Mouse (Mus musculus) CH12.LX (cell line): ENCODE measurements around the gene Fggy. TPM values are rescaled to one million over a fixed set of nuclear protein-coding genes. Genes with fewer than 3 reads are reported as not detected.

Experiments
- DNase-seq: peaks from one replicate; pipeline ENCODE4 v3.0.0-alpha.2; 2013; ENCODE audit errors: extremely low read depth
- H3K27ac ChIP-seq: 2 replicates; pipeline ENCODE4 v1.5.1; 2012; ENCODE audit warnings: low read depth, mild to moderate bottlenecking, control low read depth, moderate library complexity; ENCODE audit not compliant: insufficient read depth
- H3K27me3 ChIP-seq: replicated peaks from 2 replicates; pipeline ENCODE3; 2012; ENCODE audit warnings: inconsistent platforms
- H3K36me3 ChIP-seq, 2 experiments: replicated peaks in 1 of 2; 2 replicates each; pipeline versions ENCODE3 to v1.6.1; 2012; ENCODE audit warnings: inconsistent platforms in 1 of 2, low read length in 1 of 2, mild to moderate bottlenecking in 1 of 2, mixed read lengths in 1 of 2, moderate library complexity in 1 of 2; ENCODE audit not compliant: control insufficient read depth in 1 of 2, insufficient read depth in 1 of 2
- H3K4me1 ChIP-seq, 2 experiments: 2 replicates each; pipeline ENCODE4 v1.6.1; 2012; ENCODE audit warnings: inconsistent platforms in 1 of 2, moderate library complexity in 1 of 2; ENCODE audit not compliant: insufficient read depth in 2 of 2, control insufficient read depth in 1 of 2
- H3K4me2 ChIP-seq: 2 replicates; pipeline ENCODE4 v1.6.1; 2012; ENCODE audit warnings: low read depth, mild to moderate bottlenecking, control low read depth; ENCODE audit not compliant: poor library complexity, insufficient read depth, severe bottlenecking
- H3K4me3 ChIP-seq, 3 experiments: fragments of 150-350 bp in 1 of 3; sonication (generic) in 1 of 3; replicated peaks in 1 of 3; 2 replicates each; pipeline versions ENCODE3 to v1.5.1; 2011 to 2012; ENCODE audit warnings: low read depth in 2 of 3, low read length in 2 of 3, mild to moderate bottlenecking in 2 of 3, moderate library complexity in 2 of 3, control low read depth in 1 of 3, improper control_type of control experiment in 1 of 3, inconsistent platforms in 1 of 3, mixed read lengths in 1 of 3; ENCODE audit not compliant: poor library complexity in 1 of 3
- H3K79me2 ChIP-seq: replicated peaks from 2 replicates; pipeline ENCODE4 v1.6.1; 2012; ENCODE audit warnings: mild to moderate bottlenecking, moderate library complexity; ENCODE audit not compliant: control insufficient read depth, poor library complexity, insufficient read depth, severe bottlenecking; ENCODE audit errors: extremely low read depth
- H3K9ac ChIP-seq: 2 replicates; pipeline ENCODE4 v1.6.1; 2012; ENCODE audit warnings: low read depth, mild to moderate bottlenecking, control low read depth, moderate library complexity; ENCODE audit not compliant: insufficient read depth
- H3K9me3 ChIP-seq: replicated peaks from 2 replicates; pipeline ENCODE3; 2012; ENCODE audit warnings: low read length, inconsistent platforms, mixed read lengths
- CHD2 ChIP-seq: IDR thresholded peaks from 2 replicates; pipeline ENCODE4 v1.6.1; 2011; ENCODE audit warnings: low read length, improper control_type of control experiment
- E2F4 ChIP-seq: IDR thresholded peaks from 2 replicates; pipeline ENCODE4 v1.6.1; 2011; ENCODE audit warnings: low read depth, low read length, improper control_type of control experiment; ENCODE audit not compliant: insufficient replicate concordance
- ELF1 ChIP-seq: IDR thresholded peaks from 2 replicates; pipeline ENCODE4 v1.6.1; 2014; ENCODE audit warnings: low read depth, mild to moderate bottlenecking, inconsistent platforms, low read length, improper control_type of control experiment
- ETS1 ChIP-seq: conservative IDR thresholded peaks from 2 replicates; pipeline ENCODE4 v1.6.1; 2012; ENCODE audit warnings: low read depth, mild to moderate bottlenecking, inconsistent platforms, low read length, improper control_type of control experiment, moderate library complexity
- GABPA ChIP-seq: IDR thresholded peaks from 2 replicates; pipeline ENCODE4 v1.6.1; 2012; ENCODE audit warnings: low read depth, low read length, improper control_type of control experiment, inconsistent platforms; ENCODE audit not compliant: insufficient replicate concordance
- HCFC1 ChIP-seq: IDR thresholded peaks from 2 replicates; pipeline ENCODE4 v1.6.1; 2012; ENCODE audit warnings: low read depth, mild to moderate bottlenecking, inconsistent platforms, low read length, improper control_type of control experiment
- IRF4 ChIP-seq: IDR thresholded peaks from 2 replicates; pipeline ENCODE4 v1.6.1; 2014; ENCODE audit warnings: low read depth, mild to moderate bottlenecking, inconsistent platforms, low read length, improper control_type of control experiment
- JUN ChIP-seq: IDR thresholded peaks from 2 replicates; pipeline ENCODE4 v1.6.1; 2011; ENCODE audit warnings: low read depth, mild to moderate bottlenecking, low read length, improper control_type of control experiment, moderate library complexity; ENCODE audit not compliant: insufficient read depth
- MAX ChIP-seq: IDR thresholded peaks from 2 replicates; pipeline ENCODE4 v1.6.1; 2011; ENCODE audit warnings: low read length, improper control_type of control experiment
- MEF2A ChIP-seq: IDR thresholded peaks from 2 replicates; pipeline ENCODE4 v1.6.1; 2014; ENCODE audit warnings: low read depth, mild to moderate bottlenecking, inconsistent platforms, low read length, improper control_type of control experiment, borderline replicate concordance
- MXI1 ChIP-seq: IDR thresholded peaks from 2 replicates; pipeline ENCODE4 v1.6.1; 2011; ENCODE audit warnings: mild to moderate bottlenecking, low read depth, low read length, improper control_type of control experiment
- MYC ChIP-seq: IDR thresholded peaks from 2 replicates; pipeline ENCODE4 v1.6.1; 2011; ENCODE audit warnings: low read depth, mild to moderate bottlenecking, improper control_type of control experiment, low read length
- NRF1 ChIP-seq: IDR thresholded peaks from 2 replicates; pipeline ENCODE4 v1.6.1; 2014; ENCODE audit warnings: low read depth, mild to moderate bottlenecking, inconsistent platforms, low read length, improper control_type of control experiment, moderate library complexity
- POLR2A ChIP-seq: IDR thresholded peaks from 2 replicates; pipeline ENCODE4 v1.6.1; 2011; ENCODE audit warnings: low read depth, mild to moderate bottlenecking, improper control_type of control experiment, low read length
- POLR2AphosphoS2 ChIP-seq: IDR thresholded peaks from 2 replicates; pipeline ENCODE4 v1.6.1; 2011; ENCODE audit warnings: low read depth, low read length, improper control_type of control experiment
- RCOR1 ChIP-seq: conservative IDR thresholded peaks from 2 replicates; pipeline ENCODE4 v1.6.1; 2012; ENCODE audit warnings: low read depth, mild to moderate bottlenecking, inconsistent platforms, low read length, improper control_type of control experiment
- SIN3A ChIP-seq: IDR thresholded peaks from 2 replicates; pipeline ENCODE4 v1.6.1; 2012; ENCODE audit warnings: low read length, improper control_type of control experiment, inconsistent platforms
- UBTF ChIP-seq: IDR thresholded peaks from 2 replicates; pipeline ENCODE4 v1.6.1; 2012; ENCODE audit warnings: low read depth, mild to moderate bottlenecking, inconsistent platforms, low read length, improper control_type of control experiment, moderate library complexity
- USF1 ChIP-seq: IDR thresholded peaks from 2 replicates; pipeline ENCODE4 v1.6.1; 2014; ENCODE audit warnings: low read depth, mild to moderate bottlenecking, inconsistent platforms, low read length, improper control_type of control experiment
- USF2 ChIP-seq: conservative IDR thresholded peaks from 2 replicates; pipeline ENCODE4 v1.6.1; 2011; ENCODE audit warnings: low read depth, low read length, improper control_type of control experiment
- ZKSCAN1 ChIP-seq: IDR thresholded peaks from 2 replicates; pipeline ENCODE4 v1.6.1; 2012; ENCODE audit warnings: low read depth, inconsistent platforms, low read length, improper control_type of control experiment, borderline replicate concordance
- dilution Hi-C: fragments of 300-500 bp; cut with MboI; formaldehyde crosslinking; loops from 2 replicates; pipeline ENCODE4 v1.14.3; 2020; ENCODE audit warnings: low sequenced_read_pairs; ENCODE audit not compliant: extremely low pct_unique_long_range_greater_than_20kb, extremely low pct_ligation_motif_present
- in situ Hi-C: fragments of 300-500 bp; cut with MboI; formaldehyde crosslinking; loops from 3 replicates; pipeline ENCODE4 v1.14.3; 2019; ENCODE audit warnings: low sequenced_read_pairs, low pct_ligation_motif_present, low pct_unique_long_range_greater_than_20kb, mixed read lengths
- polyA plus RNA-seq: library from polyadenylated mRNA; unstranded; fragments of >175 nt; gene quantifications from 2 replicates; pipeline ENCODE4 v1.2.1, GENCODE M21; 2012; ENCODE audit warnings: low read depth; ENCODE audit not compliant: insufficient read length
- total RNA-seq, 2 experiments: library from RNA; depleted of rRNA; stranded (reverse); fragments of 300-350 nt in 1 of 2; fragments of >200 nt in 1 of 2; gene quantifications; 2 replicates each; pipeline ENCODE4 v1.2.3; 2012 to 2014

The Fggy gene
- total and polyA plus RNA-seq, 3 experiments: 6.2 to 7.5 (median 6.9) TPM

- no peak overlapping the region for H3K9ac ChIP-seq
- DNase-seq: no peak
- no peak overlapping the region for H3K4me3 ChIP-seq
- H3K27ac ChIP-seq: no peak overlapping the region
- H3K4me2 ChIP-seq: no peak overlapping the region
- no peaks in the 10 kb centered on the region for H3K36me3 ChIP-seq
- H3K4me1 ChIP-seq: no peaks in the 10 kb centered on the region
- H3K9me3 ChIP-seq: no peaks in the 10 kb centered on the region
- dilution Hi-C loops: no loop called here
- no peaks in the 10 kb centered on the region for H3K27me3 ChIP-seq
- in situ Hi-C loops: loop anchor here (5.0 to 25.0 kb wide), 2 partner anchors 303 to 813 kb away; partner anchors contain the start of genes Fggy and Jun
- TF ChIP-seq ETS1 (no peak), USF2 (no peak), E2F4 (no peak)
- no peaks in the 10 kb centered on the region for H3K79me2 ChIP-seq
Observed at GRCm38 (mm10) chr4:95865251-95865650, 307.9 kb downstream of the Fggy start.

GRCm38 (mm10) chr4:95865882-95866281 lies 308.6 kb downstream of the Fggy start:
- H3K9ac ChIP-seq: no peak overlapping the region
- H3K9me3 ChIP-seq: no peaks in the 10 kb centered on the region
- TF ChIP-seq MAX (no peak), ZKSCAN1 (no peak), CHD2 (no peak), MXI1 (no peak), USF1 (no peak), E2F4 (no peak), RCOR1 (no peak), UBTF (no peak), SIN3A (no peak), IRF4 (no peak), MEF2A (no peak), POLR2AphosphoS2 (no peak), ETS1 (no peak), NRF1 (no peak), HCFC1 (no peak), ELF1 (no peak), MYC (no peak), JUN (no peak), POLR2A (no peak), GABPA (no peak)

More at GRCm38 (mm10) chr4:95865882-95866281, 308.6 kb downstream of the Fggy start:
- dilution Hi-C loops: no loop called here
- no peak for DNase-seq
- Histone ChIP-seq H3K27ac (no peak overlapping the region), H3K4me2 (no peak overlapping the region), H3K4me3 (no peak overlapping the region), H3K4me1 (no peaks in the 10 kb centered on the region), H3K36me3 (no peaks in the 10 kb centered on the region), H3K79me2 (no peaks in the 10 kb centered on the region), H3K27me3 (no peaks in the 10 kb centered on the region)
- in situ Hi-C loops: loop anchor here (5.0 to 25.0 kb wide), 2 partner anchors 304 to 814 kb away; partner anchors contain the start of genes Fggy and Jun
